Mouse (Mus musculus) liver, embryonic 14.5 days (tissue): ENCODE results near the gene Rnf167.

Experiments
- CTCF ChIP-seq: IDR thresholded peaks from 2 replicates; pipeline ENCODE4 v1.5.1; 2016; ENCODE audit warnings: antibody characterized with exemption, low read depth, control low read depth
- EP300 ChIP-seq: IDR thresholded peaks from 2 replicates; pipeline ENCODE4 v1.6.1; 2016; ENCODE audit warnings: antibody characterized with exemption, low read depth

- TF ChIP-seq CTCF (no peak), EP300 (no peak)
Observed at GRCm38 (mm10) chr11:70689578-70689977, 42.5 kb downstream of the Rnf167 start.
